Mouse (Mus musculus) testis, adult 2 months (tissue): ENCODE data around the gene Asic3.

Source experiments
- CTCF ChIP-seq: fragments of 200-500 bp; IDR thresholded peaks from 2 replicates; pipeline ENCODE4 v1.5.1; 2012; ENCODE audit warnings: low read depth, mild to moderate bottlenecking, inconsistent platforms, low read length, moderate library complexity; ENCODE audit not compliant: control insufficient read depth, insufficient read depth, insufficient replicate concordance
- POLR2A ChIP-seq: fragments of 200-500 bp; IDR thresholded peaks from 2 replicates; pipeline ENCODE4 v1.6.1; 2012; ENCODE audit warnings: low read depth, mild to moderate bottlenecking, inconsistent platforms, low read length, moderate library complexity; ENCODE audit not compliant: control insufficient read depth

GRCm38 (mm10) chr5:24409466-24409865, 3.7 kb upstream of the Asic3 start:
- no peak for TF ChIP-seq POLR2A
- no peak for TF ChIP-seq CTCF
